Mouse (Mus musculus) forebrain, embryonic 13.5 days (tissue): Measurements from ENCODE around the gene Hist4h4. TPM values are rescaled to one million over a fixed set of nuclear protein-coding genes. Genes with fewer than 3 reads are reported as not detected.
A peak's percentile ranks its signal among the peaks of the same experiment; 100 is the strongest.
"Not testable (repeated sequence)": the region's sequence is repeated elsewhere in the genome, so short reads cannot be mapped to it uniquely, and the experiment has no call there.

Source experiments
- ATAC-seq: fragments of 200-750 bp; cut with Nextera tagmentation; 2 replicates; pipeline ENCODE4 v1.8.0; 2017
- H3K27ac ChIP-seq: fragments of 300-500 bp; sonication (generic); 2 replicates; pipeline ENCODE4 v1.5.1; 2015; ENCODE audit warnings: inconsistent platforms, mild to moderate bottlenecking, moderate library complexity
- H3K27me3 ChIP-seq: fragments of 300-500 bp; sonication (generic); 2 replicates; pipeline ENCODE4 v1.6.1; 2015; ENCODE audit warnings: mild to moderate bottlenecking, inconsistent platforms
- H3K36me3 ChIP-seq: fragments of 300-500 bp; sonication (generic); 2 replicates; pipeline ENCODE4 v1.6.1; 2015; ENCODE audit warnings: mild to moderate bottlenecking, inconsistent platforms; ENCODE audit not compliant: poor library complexity, severe bottlenecking
- H3K4me1 ChIP-seq: fragments of 300-500 bp; sonication (generic); 2 replicates; pipeline ENCODE4 v1.6.1; 2015; ENCODE audit warnings: inconsistent platforms
- H3K4me2 ChIP-seq: fragments of 300-500 bp; sonication (generic); 2 replicates; pipeline ENCODE4 v1.6.1; 2015; ENCODE audit warnings: inconsistent platforms, mild to moderate bottlenecking, moderate library complexity
- H3K4me3 ChIP-seq: fragments of 300-500 bp; sonication (generic); 2 replicates; pipeline ENCODE4 v1.5.1; 2015; ENCODE audit warnings: mild to moderate bottlenecking, inconsistent platforms
- H3K9ac ChIP-seq: fragments of 300-500 bp; sonication (generic); 2 replicates; pipeline ENCODE4 v1.6.1; 2015; ENCODE audit warnings: mild to moderate bottlenecking, inconsistent platforms
- H3K9me3 ChIP-seq: fragments of 300-500 bp; sonication (generic); replicated peaks from 2 replicates; pipeline ENCODE4 v1.6.1; 2016; ENCODE audit warnings: inconsistent platforms
- WGBS: fragments of 180-500 bp; shearing (Covaris S2); methylation state at CpG from one replicate; pipeline ENCODE4 v1.1.7; 2015; 5-methylcytosine and 5-hydroxymethylcytosine counted together
- polyA plus RNA-seq: library from polyadenylated mRNA; unstranded; fragments of >200 nt; fragmentation: Nextera tagmentation; extraction: Ambion mirVana; gene quantifications from 2 replicates; pipeline ENCODE4 v1.2.1, GENCODE M21; 2015

Hist4h4 gene
- polyA plus RNA-seq, 1 experiment from 2014 or later, result 1.2 TPM

GRCm38 (mm10) chr6:136797874-136798693, 6.1 kb downstream of the Hist4h4 start:
- WGBS, result 91% methylated on average over 3 of the region's 3 CpGs
- not testable (repeated sequence) for ATAC-seq, H3K9ac ChIP-seq, H3K4me3 ChIP-seq, H3K27ac ChIP-seq, H3K36me3 ChIP-seq, H3K4me1 ChIP-seq, H3K4me2 ChIP-seq, H3K27me3 ChIP-seq, H3K9me3 ChIP-seq

GRCm38 (mm10) chr6:136795850-136796249, 8.4 kb downstream of the Hist4h4 start:
- Histone ChIP-seq H3K27ac (no peak overlapping the region), H3K4me1 (peaks cover 9% of the 10 kb centered on the region), H3K36me3 (no peaks in the 10 kb centered on the region), H3K9ac (no peak overlapping the region), H3K4me3 (no peak overlapping the region), H3K27me3 (0 out of 2 replicates have a peak, but pooled peaks cover 8% of the 10 kb centered on the region), H3K9me3 (no peaks in the 10 kb centered on the region), H3K4me2 (no peak overlapping the region)
- no peak; the same call in 1 of the 2 replicates for ATAC-seq
- WGBS, result 52% methylated on average over 6 of the region's 6 CpGs

GRCm38 (mm10) chr6:136795110-136795509, 9.1 kb downstream of the Hist4h4 start:
- Histone ChIP-seq H3K4me1 (peaks cover 9% of the 10 kb centered on the region), H3K27ac (no peak overlapping the region), H3K36me3 (no peaks in the 10 kb centered on the region), H3K9me3 (no peaks in the 10 kb centered on the region), H3K9ac (no peak overlapping the region), H3K4me2 (no peak overlapping the region), H3K4me3 (no peak overlapping the region), H3K27me3 (0 out of 2 replicates have a peak, but pooled peaks cover 8% of the 10 kb centered on the region)
- ATAC-seq, result no peak
- WGBS, result 65% methylated on average over 1 of the region's 1 CpGs

GRCm38 (mm10) chr6:136793831-136794525, 10.2 kb downstream of the Hist4h4 start:
- WGBS, result 1% methylated on average over 23 of the region's 24 CpGs
- 0 out of 2 replicates have a peak, but pooled peaks cover 8% of the 10 kb centered on the region for H3K27me3 ChIP-seq
- H3K4me1 ChIP-seq, result peaks cover 9% of the 10 kb centered on the region
- peak overlapping the region; percentile 37 for H3K4me3 ChIP-seq
- H3K27ac ChIP-seq, result no peak overlapping the region
- H3K4me2 ChIP-seq, result peak overlapping the region; percentile 73
- peak overlapping the region; percentile 54; the same call in 1 of the 2 replicates for H3K9ac ChIP-seq
- H3K36me3 ChIP-seq, result no peaks in the 10 kb centered on the region
- no peaks in the 10 kb centered on the region for H3K9me3 ChIP-seq
- ATAC-seq, result peak; percentile 54

- H3K4me3 ChIP-seq, result peak overlapping the region; percentile 37
- 0 out of 2 replicates have a peak, but pooled peaks cover 8% of the 10 kb centered on the region for H3K27me3 ChIP-seq
- WGBS, result 23% methylated on average over 16 of the region's 16 CpGs
- ATAC-seq, result no peak
- H3K36me3 ChIP-seq, result no peaks in the 10 kb centered on the region
- H3K4me2 ChIP-seq, result peak overlapping the region; percentile 73
- H3K4me1 ChIP-seq, result peaks cover 9% of the 10 kb centered on the region
- no peaks in the 10 kb centered on the region for H3K9me3 ChIP-seq
- 0 out of 2 replicates have a peak overlapping the region, but pooled peaks have one; percentile 54 for H3K9ac ChIP-seq
- H3K27ac ChIP-seq, result no peak overlapping the region
Measured at GRCm38 (mm10) chr6:136792884-136793758, 11.1 kb downstream of the Hist4h4 start.

GRCm38 (mm10) chr6:136789391-136789971, 14.7 kb downstream of the Hist4h4 start:
- H3K27ac ChIP-seq, result no peak overlapping the region

GRCm38 (mm10) chr6:136782761-136783160, 21.5 kb downstream of the Hist4h4 start:
- Histone ChIP-seq H3K27me3 (no peaks in the 10 kb centered on the region), H3K9ac (no peak overlapping the region), H3K4me3 (no peak overlapping the region), H3K27ac (no peak overlapping the region), H3K4me1 (no peaks in the 10 kb centered on the region), H3K4me2 (no peak overlapping the region), H3K36me3 (no peaks in the 10 kb centered on the region), H3K9me3 (no peaks in the 10 kb centered on the region)
- WGBS, result 83% methylated on average over 9 of the region's 9 CpGs
- ATAC-seq, result no peak

More at GRCm38 (mm10) chr6:136789391-136789971, 14.7 kb downstream of the Hist4h4 start:
- ATAC-seq, result no peak
- Histone ChIP-seq H3K4me1 (peaks cover 9% of the 10 kb centered on the region), H3K9ac (no peak overlapping the region), H3K36me3 (no peaks in the 10 kb centered on the region), H3K9me3 (no peaks in the 10 kb centered on the region), H3K27me3 (0 out of 2 replicates have a peak, but pooled peaks cover 4% of the 10 kb centered on the region), H3K4me2 (no peak overlapping the region), H3K4me3 (no peak overlapping the region)
- WGBS, result 82% methylated on average over 5 of the region's 5 CpGs

- Histone ChIP-seq H3K27me3 (no peaks in the 10 kb centered on the region), H3K4me2 (no peak overlapping the region), H3K9ac (no peak overlapping the region), H3K27ac (no peak overlapping the region), H3K9me3 (no peaks in the 10 kb centered on the region), H3K4me1 (no peaks in the 10 kb centered on the region), H3K36me3 (no peaks in the 10 kb centered on the region), H3K4me3 (no peak overlapping the region)
- WGBS, result 86% methylated on average over 12 of the region's 12 CpGs
- no peak for ATAC-seq
Measured at GRCm38 (mm10) chr6:136782146-136782545, 22.1 kb downstream of the Hist4h4 start.

- H3K9me3 ChIP-seq, result no peaks in the 10 kb centered on the region
- no peak within 1 kb of the TSS for H3K27ac ChIP-seq
- H3K36me3 ChIP-seq, result no peaks in the 10 kb centered on the region
- H3K4me2 ChIP-seq, result no peak within 1 kb of the TSS
- no peaks in the 10 kb centered on the region for H3K27me3 ChIP-seq
- no peak within 1 kb of the TSS for H3K9ac ChIP-seq
- no peaks in the 10 kb centered on the region for H3K4me1 ChIP-seq
- WGBS, result 81% methylated on average over 20 of the region's 20 CpGs
- ATAC-seq, result no peak
- no peak within 1 kb of the TSS for H3K4me3 ChIP-seq
Measured at GRCm38 (mm10) chr6:136781377-136781986, 22.7 kb downstream of the Hist4h4 start, which contains the start of gene Gucy2c. Gene Gucy2c (minus strand): TSS chr6:136781765.

GRCm38 (mm10) chr6:136776392-136776791, 27.8 kb downstream of the Hist4h4 start:
- no peak overlapping the region for H3K27ac ChIP-seq
- H3K9ac ChIP-seq, result no peak overlapping the region
- no peak overlapping the region for H3K4me2 ChIP-seq
- no peaks in the 10 kb centered on the region for H3K4me1 ChIP-seq
- 92% methylated on average over 1 of the region's 1 CpGs for WGBS
- no peaks in the 10 kb centered on the region for H3K36me3 ChIP-seq
- no peaks in the 10 kb centered on the region for H3K9me3 ChIP-seq
- no peaks in the 10 kb centered on the region for H3K27me3 ChIP-seq
- H3K4me3 ChIP-seq, result no peak overlapping the region
- no peak for ATAC-seq

GRCm38 (mm10) chr6:136769859-136770258, 34.4 kb downstream of the Hist4h4 start:
- Histone ChIP-seq H3K27ac (no peak overlapping the region), H3K9me3 (no peaks in the 10 kb centered on the region), H3K36me3 (no peaks in the 10 kb centered on the region), H3K4me3 (no peak overlapping the region), H3K9ac (no peak overlapping the region), H3K4me2 (no peak overlapping the region), H3K4me1 (no peaks in the 10 kb centered on the region), H3K27me3 (no peaks in the 10 kb centered on the region)
- ATAC-seq, result no peak
- 89% methylated on average over 7 of the region's 7 CpGs for WGBS
